Mouse (Mus musculus): Measurements from ENCODE around the gene Flvcr2. TPM values are rescaled to one million over a fixed set of nuclear protein-coding genes. Genes with fewer than 3 reads are reported as not detected.

The Flvcr2 gene
- polyA plus RNA-seq, 1 experiment from 2014 or later = 6.5 TPM

DNA sequence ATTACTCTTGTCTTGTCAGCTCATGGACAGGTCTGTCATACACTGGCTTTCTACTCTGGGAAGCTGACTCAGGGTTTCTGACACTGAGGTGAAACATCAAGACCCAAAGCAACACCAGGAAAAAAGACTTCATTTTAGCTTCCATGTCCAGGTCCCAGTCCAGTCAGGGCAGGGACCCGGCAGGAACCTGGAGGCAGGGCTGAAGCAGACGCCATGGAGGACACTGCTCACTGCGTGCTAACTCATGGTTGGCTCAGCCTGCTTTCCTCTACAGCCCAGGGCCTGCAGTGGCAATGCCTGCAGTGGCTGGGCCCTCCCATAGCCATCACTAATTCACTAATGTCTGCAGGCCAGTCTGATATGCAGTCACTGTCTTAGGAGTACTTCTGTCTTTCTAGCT lies 82.5 kb downstream of the Flvcr2 start:
- Histone ChIP-seq H3K27me3 (ENCODE audit: control insufficient read depth, insufficient read depth, low read depth, low read length) (no peaks in the 10 kb centered on the region), H3K9me3 (ENCODE audit: control insufficient read depth, low read length) (no peaks in the 10 kb centered on the region), H3K27ac (ENCODE audit: low read length) (no peak overlapping the region), H3K4me2 (ENCODE audit: low read depth, low read length) (no peak overlapping the region), H3K4me3 (ENCODE audit: low read length) (no peak overlapping the region), H3K9ac (ENCODE audit: low read length) (no peak overlapping the region), H3K4me1 (replicated peaks; ENCODE audit: control insufficient read depth, insufficient read depth, low read length) (peaks cover 1% of the 10 kb centered on the region), H3K36me3 (ENCODE audit: control insufficient read depth, insufficient read depth, low read length) (0 out of 2 replicates have a peak, but pooled peaks cover 2% of the 10 kb centered on the region)
- 89% methylated on average over 3 of the region's 3 CpGs for WGBS
- no peak for ATAC-seq (ENCODE audit: low read depth)

GRCm38 (mm10) chr12:85829866-85830265 lies 83.5 kb downstream of the Flvcr2 start:
- H3K27me3 ChIP-seq (ENCODE audit: control insufficient read depth, insufficient read depth, low read depth, low read length) = no peaks in the 10 kb centered on the region
- no peak overlapping the region for H3K27ac ChIP-seq (ENCODE audit: low read length)
- H3K4me3 ChIP-seq (ENCODE audit: low read length) = no peak overlapping the region
- H3K36me3 ChIP-seq (ENCODE audit: control insufficient read depth, insufficient read depth, low read length) = 0 out of 2 replicates have a peak, but pooled peaks cover 2% of the 10 kb centered on the region
- no peaks in the 10 kb centered on the region for H3K4me1 ChIP-seq (replicated peaks; ENCODE audit: control insufficient read depth, insufficient read depth, low read length)
- H3K9ac ChIP-seq (ENCODE audit: low read length) = no peak overlapping the region
- 87% methylated on average over 3 of the region's 3 CpGs for WGBS
- no peak for ATAC-seq (ENCODE audit: low read depth)
- H3K9me3 ChIP-seq (ENCODE audit: control insufficient read depth, low read length) = no peaks in the 10 kb centered on the region
- H3K4me2 ChIP-seq (ENCODE audit: low read depth, low read length) = no peak overlapping the region

DNA sequence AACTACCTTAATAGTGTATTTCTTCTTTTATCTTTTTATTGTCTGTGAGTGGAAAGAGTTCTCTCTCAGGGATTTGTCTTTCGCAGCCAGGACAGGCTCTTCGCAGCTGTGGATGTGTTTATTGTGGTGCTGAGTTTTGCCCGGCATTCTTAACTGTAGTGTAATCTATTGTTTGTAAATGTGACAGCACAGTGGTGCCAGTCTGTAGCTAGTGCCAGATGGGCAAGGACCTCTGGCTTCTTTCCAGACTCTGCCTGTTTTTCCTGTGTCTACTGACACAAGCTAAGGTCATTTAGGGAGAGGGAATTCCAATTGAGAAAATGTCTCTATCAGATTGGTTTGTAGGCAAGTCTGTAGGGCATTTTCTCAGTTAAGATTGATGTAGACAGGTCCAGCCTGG lies 84.4 kb downstream of the Flvcr2 start:
- no peaks in the 10 kb centered on the region for H3K27me3 ChIP-seq (ENCODE audit: control insufficient read depth, insufficient read depth, low read depth, low read length)
- ATAC-seq (ENCODE audit: low read depth) = no peak
- 63% methylated on average over 3 of the region's 3 CpGs for WGBS

DNA sequence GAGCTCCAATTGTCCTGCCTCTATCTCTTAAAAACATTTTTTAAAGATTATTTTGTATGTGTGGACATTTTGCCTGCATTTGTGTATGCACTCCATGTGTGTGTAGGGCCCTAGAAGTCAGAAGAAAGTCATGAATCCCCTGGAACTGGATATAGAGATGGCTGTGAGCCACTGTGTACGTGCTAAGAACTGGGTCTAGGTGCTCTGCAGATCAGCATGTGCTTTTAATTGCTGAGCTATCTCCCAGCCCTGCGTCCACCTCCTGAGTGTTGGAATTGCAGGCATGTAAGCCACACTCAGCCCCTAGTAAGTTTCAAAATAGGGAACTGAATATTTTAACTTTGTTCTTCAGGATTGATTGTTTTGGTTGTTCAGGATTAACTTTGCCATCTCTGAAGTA lies 88.2 kb downstream of the Flvcr2 start:
- Histone ChIP-seq H3K4me2 (ENCODE audit: low read depth, low read length) (no peak overlapping the region), H3K4me1 (replicated peaks; ENCODE audit: control insufficient read depth, insufficient read depth, low read length) (no peaks in the 10 kb centered on the region), H3K4me3 (ENCODE audit: low read length) (no peak overlapping the region), H3K27ac (ENCODE audit: low read length) (no peak overlapping the region), H3K9me3 (ENCODE audit: control insufficient read depth, low read length) (no peaks in the 10 kb centered on the region), H3K27me3 (ENCODE audit: control insufficient read depth, insufficient read depth, low read depth, low read length) (no peaks in the 10 kb centered on the region), H3K36me3 (ENCODE audit: control insufficient read depth, insufficient read depth, low read length) (no peaks in the 10 kb centered on the region), H3K9ac (ENCODE audit: low read length) (no peak overlapping the region)
- WGBS = 88% methylated on average over 2 of the region's 2 CpGs
- ATAC-seq (ENCODE audit: low read depth) = no peak

More for the DNA sequence above, 84.4 kb downstream of the Flvcr2 start:
- Histone ChIP-seq H3K4me3 (ENCODE audit: low read length) (no peak overlapping the region), H3K36me3 (ENCODE audit: control insufficient read depth, insufficient read depth, low read length) (0 out of 2 replicates have a peak, but pooled peaks cover 2% of the 10 kb centered on the region), H3K4me1 (replicated peaks; ENCODE audit: control insufficient read depth, insufficient read depth, low read length) (no peaks in the 10 kb centered on the region), H3K27ac (ENCODE audit: low read length) (no peak overlapping the region), H3K9me3 (ENCODE audit: control insufficient read depth, low read length) (no peaks in the 10 kb centered on the region), H3K9ac (ENCODE audit: low read length) (no peak overlapping the region), H3K4me2 (ENCODE audit: low read depth, low read length) (no peak overlapping the region)

- Histone ChIP-seq H3K4me3 (ENCODE audit: low read length) (no peak overlapping the region), H3K36me3 (ENCODE audit: control insufficient read depth, insufficient read depth, low read length) (no peaks in the 10 kb centered on the region), H3K4me2 (ENCODE audit: low read depth, low read length) (no peak overlapping the region), H3K4me1 (replicated peaks; ENCODE audit: control insufficient read depth, insufficient read depth, low read length) (no peaks in the 10 kb centered on the region), H3K27me3 (ENCODE audit: control insufficient read depth, insufficient read depth, low read depth, low read length) (no peaks in the 10 kb centered on the region), H3K27ac (ENCODE audit: low read length) (no peak overlapping the region), H3K9me3 (ENCODE audit: control insufficient read depth, low read length) (no peaks in the 10 kb centered on the region), H3K9ac (ENCODE audit: low read length) (no peak overlapping the region)
- 81% methylated on average over 2 of the region's 2 CpGs for WGBS
- ATAC-seq (ENCODE audit: low read depth) = no peak
Measured at GRCm38 (mm10) chr12:85837765-85838164, 91.4 kb downstream of the Flvcr2 start.

GRCm38 (mm10) chr12:85839371-85840000 lies 93.1 kb downstream of the Flvcr2 start:
- Histone ChIP-seq H3K9ac (ENCODE audit: low read length) (no peak overlapping the region), H3K9me3 (ENCODE audit: control insufficient read depth, low read length) (no peaks in the 10 kb centered on the region), H3K36me3 (ENCODE audit: control insufficient read depth, insufficient read depth, low read length) (no peaks in the 10 kb centered on the region), H3K4me1 (replicated peaks; ENCODE audit: control insufficient read depth, insufficient read depth, low read length) (no peaks in the 10 kb centered on the region), H3K4me2 (ENCODE audit: low read depth, low read length) (no peak overlapping the region), H3K4me3 (ENCODE audit: low read length) (no peak overlapping the region), H3K27me3 (ENCODE audit: control insufficient read depth, insufficient read depth, low read depth, low read length) (no peaks in the 10 kb centered on the region), H3K27ac (ENCODE audit: low read length) (no peak overlapping the region)
- WGBS = 83% methylated on average over 12 of the region's 12 CpGs
- ATAC-seq (ENCODE audit: low read depth) = no peak

DNA sequence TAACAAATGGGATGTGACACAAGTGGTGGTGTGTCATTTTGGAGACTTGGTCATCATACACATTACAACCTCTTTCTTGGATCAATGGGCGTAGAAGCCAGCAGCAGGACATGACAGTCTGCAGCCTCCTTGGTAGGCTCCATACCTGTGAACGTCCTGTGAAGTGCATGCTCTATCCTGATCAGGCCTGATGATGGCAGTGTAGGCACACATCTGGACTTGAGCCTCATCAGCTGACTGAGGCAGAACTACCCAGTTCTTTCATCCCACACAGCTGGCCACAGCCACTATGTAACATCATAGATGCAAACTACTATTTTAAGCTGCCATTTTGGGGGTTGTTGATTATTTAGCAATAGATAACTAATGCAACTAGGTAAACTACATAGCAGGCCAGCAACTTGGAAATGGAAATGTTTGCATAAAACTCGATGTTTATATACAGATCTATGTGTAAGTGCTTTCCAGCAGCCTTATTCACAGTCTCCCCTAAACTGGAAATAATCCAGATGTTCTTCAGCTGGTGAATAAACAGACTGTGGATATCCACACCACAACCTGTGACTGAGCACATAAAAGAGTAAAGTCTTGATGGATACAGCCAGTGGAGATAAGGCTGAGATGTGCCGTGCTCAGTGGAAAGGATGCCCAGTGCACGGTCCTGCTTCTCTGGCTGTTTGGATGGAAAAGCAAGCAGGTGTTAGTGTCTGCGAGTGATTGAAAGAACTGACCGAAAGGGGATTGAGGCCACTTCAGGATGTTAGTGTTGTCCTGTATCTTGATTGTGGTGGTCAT lies 102.0 kb downstream of the Flvcr2 start:
- H3K27ac ChIP-seq (ENCODE audit: low read length) = no peak overlapping the region
- WGBS = 66% methylated on average over 7 of the region's 7 CpGs
- H3K4me2 ChIP-seq (ENCODE audit: low read depth, low read length) = no peak overlapping the region
- peaks cover 3% of the 10 kb centered on the region; the same call in 1 of the 2 replicates for H3K36me3 ChIP-seq (ENCODE audit: control insufficient read depth, insufficient read depth, low read length)
- H3K9ac ChIP-seq (ENCODE audit: low read length) = no peak overlapping the region
- no peak overlapping the region for H3K4me3 ChIP-seq (ENCODE audit: low read length)
- no peaks in the 10 kb centered on the region for H3K27me3 ChIP-seq (ENCODE audit: control insufficient read depth, insufficient read depth, low read depth, low read length)
- H3K9me3 ChIP-seq (ENCODE audit: control insufficient read depth, low read length) = no peaks in the 10 kb centered on the region
- peak; percentile 78; the same call in 1 of the 2 replicates for ATAC-seq (ENCODE audit: low read depth)
- no peaks in the 10 kb centered on the region for H3K4me1 ChIP-seq (replicated peaks; ENCODE audit: control insufficient read depth, insufficient read depth, low read length)

DNA sequence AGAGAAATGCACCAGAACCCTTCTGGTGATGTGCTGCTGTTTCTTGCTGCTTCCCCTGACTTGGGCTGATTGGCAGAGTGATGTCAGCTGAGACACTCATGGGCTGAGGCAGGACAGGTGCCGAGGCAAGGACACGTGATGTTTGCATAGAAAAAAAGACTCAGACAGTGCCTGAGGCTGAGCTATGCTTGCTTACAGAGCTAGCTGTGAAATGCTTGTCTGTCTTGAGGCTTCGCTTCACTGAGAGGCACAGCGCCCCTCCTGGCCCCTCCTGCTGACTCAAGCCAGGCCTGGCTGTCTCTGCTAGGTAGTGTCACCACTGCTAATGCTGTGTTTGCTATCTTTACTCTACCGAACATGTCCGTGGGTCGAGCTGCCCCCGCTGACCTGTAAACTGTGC lies 104.3 kb downstream of the Flvcr2 start:
- no peak overlapping the region for H3K27ac ChIP-seq (ENCODE audit: low read length)
- H3K36me3 ChIP-seq (ENCODE audit: control insufficient read depth, insufficient read depth, low read length) = peaks cover 6% of the 10 kb centered on the region; the same call in 1 of the 2 replicates
- H3K9ac ChIP-seq (ENCODE audit: low read length) = no peak overlapping the region
- no peaks in the 10 kb centered on the region for H3K4me1 ChIP-seq (replicated peaks; ENCODE audit: control insufficient read depth, insufficient read depth, low read length)
- H3K4me3 ChIP-seq (ENCODE audit: low read length) = no peak overlapping the region
- no peak for ATAC-seq (ENCODE audit: low read depth)
- WGBS = 73% methylated on average over 8 of the region's 8 CpGs
- H3K27me3 ChIP-seq (ENCODE audit: control insufficient read depth, insufficient read depth, low read depth, low read length) = no peaks in the 10 kb centered on the region
- H3K9me3 ChIP-seq (ENCODE audit: control insufficient read depth, low read length) = no peaks in the 10 kb centered on the region
- H3K4me2 ChIP-seq (ENCODE audit: low read depth, low read length) = no peak overlapping the region

GRCm38 (mm10) chr12:85853836-85854235 lies 107.5 kb downstream of the Flvcr2 start:
- Histone ChIP-seq H3K4me3 (ENCODE audit: low read length) (no peak overlapping the region), H3K4me1 (replicated peaks; ENCODE audit: control insufficient read depth, insufficient read depth, low read length) (no peaks in the 10 kb centered on the region; the same call in 1 of the 2 replicates), H3K9ac (ENCODE audit: low read length) (no peak overlapping the region), H3K27me3 (ENCODE audit: control insufficient read depth, insufficient read depth, low read depth, low read length) (no peaks in the 10 kb centered on the region), H3K4me2 (ENCODE audit: low read depth, low read length) (no peak overlapping the region), H3K36me3 (ENCODE audit: control insufficient read depth, insufficient read depth, low read length) (peaks cover 7% of the 10 kb centered on the region; the same call in 1 of the 2 replicates), H3K27ac (ENCODE audit: low read length) (no peak overlapping the region), H3K9me3 (ENCODE audit: control insufficient read depth, low read length) (no peaks in the 10 kb centered on the region)
- WGBS = 83% methylated on average over 4 of the region's 4 CpGs
- ATAC-seq (ENCODE audit: low read depth) = no peak

All from lung, embryonic 16.5 days (tissue).